Mouse (Mus musculus) B cell, adult 2 months (primary cell): ENCODE results near the gene Zfp324.

Experiments
- DNase-seq, 2 experiments: peaks; one replicate each; pipeline ENCODE4 v3.0.0; 2022

The Zfp324 gene

GRCm38 (mm10) chr7:13010005-13010908 lies 44.6 kb downstream of the Zfp324 start, which contains the start of gene Zbtb45:
Gene Zbtb45, minus strand, starts transcription at chr7:13010034.
- DNase-seq: no peak

GRCm38 (mm10) chr7:13013671-13014070 lies 48.0 kb downstream of the Zfp324 start:
- DNase-seq: no peak

- DNase-seq: no peak
Observed at GRCm38 (mm10) chr7:13014275-13014839, 48.7 kb downstream of the Zfp324 start.

GRCm38 (mm10) chr7:13015217-13015616 lies 49.6 kb downstream of the Zfp324 start:
- DNase-seq: no peak

GRCm38 (mm10) chr7:13022773-13023535 lies 57.3 kb downstream of the Zfp324 start:
- DNase-seq: peak; percentile 56 to 63
